Mouse (Mus musculus) ES-Bruce4 (cell line): Measurements from ENCODE around the gene Agbl5. TPM values are rescaled to one million over a fixed set of nuclear protein-coding genes. Genes with fewer than 3 reads are reported as not detected.
"Not testable (repeated sequence)": the region's sequence is repeated elsewhere in the genome, so short reads cannot be mapped to it uniquely, and the experiment has no call there.

Source experiments
- H3K27ac ChIP-seq: 2 replicates; pipeline ENCODE4 v1.5.1; 2012; ENCODE audit warnings: low read length, inconsistent platforms; ENCODE audit not compliant: insufficient read depth
- H3K27me3 ChIP-seq: 2 replicates; pipeline ENCODE4 v1.6.1; 2012; ENCODE audit warnings: mild to moderate bottlenecking, low read length, inconsistent platforms; ENCODE audit not compliant: control insufficient read depth, poor library complexity, insufficient read depth, severe bottlenecking
- H3K36me3 ChIP-seq: 2 replicates; pipeline ENCODE4 v1.6.1; 2012; ENCODE audit warnings: inconsistent platforms, mild to moderate bottlenecking, low read length, moderate library complexity; ENCODE audit not compliant: control insufficient read depth, poor library complexity, insufficient read depth, severe bottlenecking
- H3K4me1 ChIP-seq: one replicate; pipeline ENCODE4 v1.8.1; 2011; ENCODE audit warnings: low read length; ENCODE audit not compliant: control insufficient read depth, insufficient read depth
- H3K4me3 ChIP-seq: 2 replicates; pipeline ENCODE4 v1.5.1; 2011; ENCODE audit warnings: low read depth, mild to moderate bottlenecking, low read length
- H3K9ac ChIP-seq: 2 replicates; pipeline ENCODE4 v1.6.1; 2012; ENCODE audit warnings: low read depth, mild to moderate bottlenecking, inconsistent platforms; ENCODE audit not compliant: poor library complexity, severe bottlenecking
- H3K9me3 ChIP-seq: replicated peaks from 2 replicates; pipeline ENCODE4 v1.6.1; 2012; ENCODE audit warnings: mild to moderate bottlenecking, low read length, inconsistent platforms; ENCODE audit not compliant: control insufficient read depth, poor library complexity, insufficient read depth, severe bottlenecking
- CTCF ChIP-seq: IDR thresholded peaks from one replicate; pipeline ENCODE4 v1.8.1; 2011; ENCODE audit warnings: low read depth, low read length
- EP300 ChIP-seq: IDR thresholded peaks from 2 replicates; pipeline ENCODE4 v1.6.1; 2011; ENCODE audit warnings: low read depth, low read length; ENCODE audit not compliant: insufficient read depth
- POLR2A ChIP-seq: IDR thresholded peaks from one replicate; pipeline ENCODE4 v1.8.1; 2011; ENCODE audit warnings: low read length; ENCODE audit not compliant: insufficient read depth
- polyA plus RNA-seq: library from polyadenylated mRNA; stranded (reverse); fragments of >200 nt; gene quantifications from 2 replicates; pipeline ENCODE4 v1.2.4, GENCODE M21; 2011; ENCODE audit warnings: low read depth; ENCODE audit not compliant: missing spikeins, insufficient read depth, insufficient read length

Agbl5 gene
- polyA plus RNA-seq, 1 experiment, result 22.0 TPM

GRCm38 (mm10) chr5:30869405-30870130, 18.9 kb upstream of the Agbl5 start:
- Histone ChIP-seq H3K27me3 (no peaks in the 10 kb centered on the region), H3K4me3 (peak overlapping the region; percentile 90), H3K36me3 (peaks cover 22% of the 10 kb centered on the region), H3K9me3 (no peaks in the 10 kb centered on the region), H3K27ac (no peak overlapping the region), H3K4me1 (peaks cover under 1% of the 10 kb centered on the region), H3K9ac (peak overlapping the region; percentile 84)
- TF ChIP-seq POLR2A (peak; percentile 68), EP300 (no peak), CTCF (no peak)

DNA sequence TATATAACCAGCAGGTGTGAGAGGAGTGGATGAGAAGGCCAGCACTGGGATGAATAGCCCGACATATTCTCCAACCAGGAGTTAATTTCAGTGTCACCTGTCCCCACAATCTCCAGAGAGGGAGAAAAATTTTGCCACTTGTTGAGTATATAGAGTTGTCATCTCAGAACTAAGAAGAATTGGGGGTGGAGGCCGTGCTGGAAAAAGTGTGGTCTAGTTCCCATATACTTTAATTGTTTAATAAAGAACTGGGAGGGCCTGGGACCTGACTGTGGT, 18.4 kb upstream of the Agbl5 start:
- H3K27me3 ChIP-seq, result no peaks in the 10 kb centered on the region
- H3K9me3 ChIP-seq, result no peaks in the 10 kb centered on the region
- TF ChIP-seq POLR2A, result no peak
- TF ChIP-seq EP300, result no peak
- no peak for TF ChIP-seq CTCF
- H3K27ac ChIP-seq, result no peak overlapping the region
- H3K4me1 ChIP-seq, result no peaks in the 10 kb centered on the region
- H3K36me3 ChIP-seq, result peaks cover 27% of the 10 kb centered on the region
- peak overlapping the region; percentile 84 for H3K9ac ChIP-seq
- H3K4me3 ChIP-seq, result peak overlapping the region; percentile 90

DNA sequence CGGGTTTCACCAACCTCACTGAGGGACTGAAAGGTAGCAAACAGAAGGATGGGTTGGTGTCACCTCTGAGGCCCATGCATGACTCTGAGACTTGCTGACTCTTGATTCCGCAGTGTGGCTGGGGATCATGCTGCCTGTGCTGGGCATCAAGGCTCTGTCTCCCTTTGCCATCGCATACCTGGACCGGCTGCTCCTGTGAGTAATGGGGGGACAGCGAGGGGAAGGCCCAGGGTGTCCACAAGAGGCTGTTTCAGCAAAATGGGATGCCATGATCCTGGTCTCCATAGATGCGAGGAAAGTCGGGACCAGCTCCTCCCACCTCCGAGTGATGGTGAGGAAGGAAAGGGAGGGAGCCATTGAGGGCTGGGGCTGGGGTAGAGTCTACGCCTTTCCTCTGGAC, 15.9 kb upstream of the Agbl5 start:
- no peaks in the 10 kb centered on the region for H3K27me3 ChIP-seq
- TF ChIP-seq CTCF, result no peak
- no peak for TF ChIP-seq EP300
- TF ChIP-seq POLR2A, result no peak
- H3K9me3 ChIP-seq, result no peaks in the 10 kb centered on the region
- no peak overlapping the region for H3K4me3 ChIP-seq
- H3K4me1 ChIP-seq, result no peaks in the 10 kb centered on the region
- H3K9ac ChIP-seq, result no peak overlapping the region
- H3K36me3 ChIP-seq, result peaks cover 28% of the 10 kb centered on the region
- H3K27ac ChIP-seq, result no peak overlapping the region

GRCm38 (mm10) chr5:30874365-30874764, 14.1 kb upstream of the Agbl5 start:
- H3K9ac ChIP-seq, result no peak overlapping the region

GRCm38 (mm10) chr5:30878616-30879015, 9.9 kb upstream of the Agbl5 start:
- H3K4me3 ChIP-seq, result no peak overlapping the region
- H3K4me1 ChIP-seq, result no peaks in the 10 kb centered on the region
- peaks cover 8% of the 10 kb centered on the region for H3K36me3 ChIP-seq
- no peaks in the 10 kb centered on the region for H3K9me3 ChIP-seq
- TF ChIP-seq EP300 (0 out of 2 replicates have a peak, but pooled peaks have one; percentile 14), CTCF (no peak)
- H3K27ac ChIP-seq, result peak overlapping the region; percentile 58
- H3K9ac ChIP-seq, result no peak overlapping the region
- H3K27me3 ChIP-seq, result no peaks in the 10 kb centered on the region

More at GRCm38 (mm10) chr5:30874365-30874764, 14.1 kb upstream of the Agbl5 start:
- no peak overlapping the region for H3K27ac ChIP-seq
- no peaks in the 10 kb centered on the region for H3K27me3 ChIP-seq
- H3K36me3 ChIP-seq, result peaks cover 28% of the 10 kb centered on the region
- no peaks in the 10 kb centered on the region for H3K9me3 ChIP-seq
- no peak for TF ChIP-seq POLR2A
- no peak for TF ChIP-seq EP300
- TF ChIP-seq CTCF, result no peak
- no peaks in the 10 kb centered on the region for H3K4me1 ChIP-seq
- H3K4me3 ChIP-seq, result no peak overlapping the region

DNA sequence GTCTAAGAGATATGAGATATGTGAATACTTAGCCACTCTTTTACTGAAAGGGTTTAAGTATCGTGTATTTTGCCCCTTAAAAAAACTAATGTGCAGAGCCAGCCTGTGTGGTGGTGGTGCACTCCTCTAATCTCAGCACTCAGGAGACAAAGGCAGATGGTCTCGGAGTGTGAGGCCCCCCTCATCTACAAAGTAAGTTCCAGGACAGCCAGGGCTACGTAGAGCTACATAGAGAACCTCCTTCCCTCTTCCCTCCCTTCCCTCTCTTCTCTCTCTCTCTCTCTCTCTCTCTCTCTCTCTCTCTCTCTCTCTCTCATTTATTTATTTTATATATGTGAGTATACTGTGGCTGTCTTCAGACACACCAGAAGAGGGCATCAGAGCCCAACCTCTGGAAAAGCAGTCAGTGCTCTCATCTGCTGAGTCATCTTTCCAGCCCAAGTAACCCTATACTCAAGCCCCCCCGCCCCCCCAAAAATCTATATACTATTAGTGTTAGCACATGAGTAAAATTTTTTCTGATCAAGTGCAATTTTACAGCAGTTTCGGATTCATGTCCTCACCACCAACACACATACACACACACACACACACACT, 9.0 kb upstream of the Agbl5 start:
- Histone ChIP-seq H3K36me3 (peaks cover 7% of the 10 kb centered on the region), H3K9me3 (no peaks in the 10 kb centered on the region), H3K4me1 (no peaks in the 10 kb centered on the region), H3K27ac (peak overlapping the region; percentile 54), H3K9ac (no peak overlapping the region), H3K27me3 (no peaks in the 10 kb centered on the region), H3K4me3 (no peak overlapping the region)
- TF ChIP-seq CTCF, result no peak
- no peak for TF ChIP-seq EP300
- no peak for TF ChIP-seq POLR2A

GRCm38 (mm10) chr5:30881839-30882238, 6.7 kb upstream of the Agbl5 start:
- H3K4me1 ChIP-seq, H3K36me3 ChIP-seq, H3K9ac ChIP-seq, H3K27me3 ChIP-seq, H3K27ac ChIP-seq, H3K9me3 ChIP-seq, H3K4me3 ChIP-seq: not testable (repeated sequence)
